Mouse (Mus musculus) thymus, adult 18-20 months (tissue): ENCODE measurements around the gene Kcnk4.
"Not testable (repeated sequence)": the region's sequence is repeated elsewhere in the genome, so short reads cannot be mapped to it uniquely, and the experiment has no call there.

Experiments used
- DNase-seq, 2 experiments: peaks; one replicate each; pipeline ENCODE4 v3.0.0; 2022; ENCODE audit warnings: mixed read lengths in 2 of 2

Kcnk4 gene

DNA sequence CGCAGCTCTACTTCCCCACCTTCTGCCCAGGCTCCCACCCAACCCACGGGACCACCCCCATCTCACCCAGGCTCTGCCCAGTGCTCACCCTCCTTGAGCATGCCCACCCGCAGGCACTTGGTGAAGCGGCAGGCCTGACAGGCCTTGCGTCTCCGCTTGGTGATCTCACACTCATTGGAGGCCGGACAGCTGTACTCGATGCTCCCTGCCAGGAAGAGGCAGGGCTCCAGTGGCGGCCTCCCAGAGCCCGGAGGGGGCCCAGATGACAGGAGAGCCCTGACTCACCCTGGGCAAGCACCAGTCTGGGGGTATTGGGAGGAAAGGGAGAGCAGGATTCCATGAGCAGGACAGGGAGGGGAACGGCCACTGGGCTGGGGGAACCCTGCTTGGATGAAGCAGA is 20.3 kb downstream of the Kcnk4 start:
- no peak for DNase-seq

DNA sequence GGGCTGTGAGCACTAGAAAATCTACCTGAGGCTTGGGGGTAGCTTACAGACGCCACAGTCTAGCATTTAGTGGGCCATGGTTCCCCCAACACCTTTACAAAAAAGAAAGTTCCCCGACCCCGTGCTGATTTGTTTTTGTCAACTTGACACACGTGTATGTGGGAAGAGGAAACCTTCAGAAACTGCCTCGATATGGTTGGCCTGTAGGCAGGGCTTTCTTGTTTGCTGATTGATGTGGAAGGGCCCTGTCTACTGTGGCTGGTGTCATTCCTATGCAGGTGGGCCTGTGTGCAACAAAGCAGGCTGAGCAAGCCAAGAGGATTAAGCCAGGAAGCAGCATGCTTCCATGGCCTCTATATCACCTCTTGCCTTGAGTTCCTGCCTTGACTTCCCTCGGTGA is 21.3 kb downstream of the Kcnk4 start:
- no peak for DNase-seq

DNA sequence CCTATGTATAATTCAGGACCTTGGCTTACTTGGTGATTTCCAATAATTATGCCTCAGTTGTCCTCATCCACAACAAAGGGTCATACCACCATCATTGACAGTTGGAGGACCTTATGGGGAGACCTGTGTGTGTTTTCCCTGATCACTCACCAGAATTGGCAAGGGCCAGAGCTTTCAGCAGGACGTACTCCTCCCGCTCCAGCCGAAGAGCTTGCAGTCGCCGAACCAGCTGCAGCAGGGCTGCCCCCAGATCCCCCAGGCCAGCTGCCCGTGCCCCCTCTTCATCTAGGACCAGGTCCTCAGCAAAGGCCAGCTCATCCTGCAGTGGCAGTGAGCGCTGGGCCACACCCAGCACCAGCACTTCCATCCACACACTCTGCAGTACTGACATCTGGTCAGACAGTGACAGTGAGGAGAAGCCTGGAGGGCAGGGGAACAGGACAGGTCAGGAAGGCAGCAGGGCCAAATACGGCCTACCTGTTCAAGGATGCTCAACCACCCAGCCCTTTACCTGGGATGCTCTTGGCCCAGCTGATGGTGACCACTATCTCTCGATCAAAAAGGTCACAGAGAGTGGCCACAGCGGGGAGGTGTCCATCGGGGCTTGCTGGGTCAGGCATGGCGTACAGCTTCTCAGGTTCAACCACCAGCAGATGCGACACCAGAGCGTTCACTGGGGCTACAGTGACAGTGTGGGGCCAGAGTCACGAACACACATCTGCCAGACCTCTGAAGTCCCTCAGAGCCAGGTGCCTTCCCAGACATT is 21.9 kb downstream of the Kcnk4 start:
- no peak for DNase-seq

DNA sequence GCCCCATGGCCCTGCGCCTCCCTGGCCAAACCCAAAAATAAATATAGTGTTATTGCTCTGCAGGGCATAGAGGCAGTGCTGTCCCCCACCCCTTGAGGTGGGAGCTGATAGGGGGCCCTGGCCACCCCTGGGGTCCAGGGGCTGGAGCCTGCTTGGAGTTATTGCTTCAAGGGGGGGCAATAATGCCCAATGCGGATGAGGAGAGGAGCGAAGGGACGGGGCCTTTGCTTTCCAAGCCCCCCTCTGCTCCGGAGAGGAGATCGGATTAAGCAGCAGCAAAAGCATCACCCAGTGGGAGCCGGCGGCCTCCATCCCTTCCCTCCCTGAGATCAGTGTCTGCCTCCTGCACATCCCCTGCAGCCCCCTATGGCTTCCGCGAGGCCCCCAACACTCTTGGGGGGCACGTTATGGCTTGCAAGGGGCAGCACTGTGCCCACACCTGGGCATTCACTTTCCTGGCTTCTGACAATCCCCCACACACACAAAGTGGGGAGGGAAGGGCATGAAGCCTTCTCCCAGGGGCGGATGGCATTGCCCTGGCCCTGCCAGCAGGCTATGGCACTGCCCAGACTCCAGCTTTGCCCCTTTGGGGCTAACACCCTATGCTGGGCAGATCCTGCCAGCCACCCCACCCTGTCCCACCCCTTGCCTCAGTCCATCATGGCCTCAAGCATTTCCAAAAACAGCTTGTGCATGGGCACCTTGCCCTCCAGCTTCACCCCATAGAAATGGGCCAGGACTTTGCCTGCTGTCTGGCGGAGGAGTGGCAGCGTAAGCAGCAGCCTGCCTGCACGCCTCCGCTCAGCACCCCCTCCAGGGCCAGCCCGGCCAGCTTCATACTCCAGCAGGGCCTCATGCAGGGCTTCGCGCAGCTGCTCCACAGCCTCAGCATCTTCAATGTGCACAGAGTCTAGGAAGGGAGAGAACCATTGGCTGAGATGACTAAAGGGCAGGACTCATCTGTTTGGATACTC is 22.9 kb downstream of the Kcnk4 start:
- DNase-seq: no peak

DNA sequence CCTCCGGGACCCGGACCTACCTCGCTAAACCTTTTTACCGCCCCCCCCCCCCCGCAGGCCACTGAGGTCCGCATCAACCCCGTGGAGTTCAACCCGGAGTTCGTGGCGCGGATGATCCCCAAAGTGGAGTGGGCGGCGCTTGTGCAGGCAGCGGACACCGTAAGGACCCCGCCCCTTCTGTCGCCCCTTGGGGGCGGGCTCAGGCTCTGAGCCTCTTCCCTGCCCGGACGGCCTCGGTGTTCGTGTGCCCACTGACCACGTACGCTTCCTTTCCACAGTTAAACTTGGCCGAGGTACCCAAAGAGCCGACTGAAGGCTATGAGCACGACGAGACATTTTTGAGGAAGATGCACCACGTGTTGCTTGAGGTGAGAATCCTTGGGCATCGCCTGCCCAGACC is 24.0 kb downstream of the Kcnk4 start:
- peak in 1 of 2 experiments; percentile 62 for DNase-seq

DNA sequence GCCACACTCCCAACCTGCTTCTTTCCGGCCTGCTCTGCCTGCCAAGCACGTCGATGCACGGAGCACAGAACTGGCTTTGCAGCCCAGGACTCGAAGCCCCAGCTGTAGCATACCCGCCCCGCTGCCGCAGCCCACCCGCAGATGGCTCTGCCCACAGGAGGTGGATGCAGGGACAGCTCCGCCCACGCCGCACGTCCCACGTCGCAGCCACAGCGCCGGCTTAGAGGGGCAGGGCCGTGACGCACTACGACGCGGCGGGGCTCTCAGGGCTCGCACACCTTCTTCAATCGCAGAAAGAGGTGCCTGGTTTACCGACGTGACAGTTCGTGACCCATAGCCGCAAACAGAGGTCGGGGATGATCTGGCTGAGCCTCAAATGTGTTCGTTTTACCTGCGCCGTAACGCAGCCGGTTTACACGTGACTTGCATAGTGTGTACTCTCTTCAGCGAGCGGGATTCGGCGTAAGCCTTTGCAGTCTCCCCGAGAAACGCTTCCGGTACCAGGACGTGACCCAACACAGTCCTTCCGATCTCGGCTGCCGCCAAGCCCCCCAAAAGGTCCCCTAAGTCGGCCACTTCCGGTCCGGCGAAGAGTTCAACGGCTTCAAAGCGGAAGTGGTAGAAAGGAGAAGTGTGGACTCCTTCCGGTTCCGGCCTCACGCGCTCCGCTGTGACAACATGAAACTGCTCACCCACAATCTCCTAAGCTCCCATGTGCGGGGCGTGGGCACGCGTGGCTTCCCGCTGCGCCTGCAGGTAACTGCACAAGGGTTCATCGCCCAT is 24.6 kb downstream of the Kcnk4 start, which contains the start of the genes Trmt112 and Prdx5:
Gene Trmt112 (plus strand): TSS at position 192 of the 783 bp plus-strand sequence.
Gene Prdx5 (minus strand): TSS at position 600 of the 783 bp plus-strand sequence.
- DNase-seq: peak; percentile 90 to 92

DNA sequence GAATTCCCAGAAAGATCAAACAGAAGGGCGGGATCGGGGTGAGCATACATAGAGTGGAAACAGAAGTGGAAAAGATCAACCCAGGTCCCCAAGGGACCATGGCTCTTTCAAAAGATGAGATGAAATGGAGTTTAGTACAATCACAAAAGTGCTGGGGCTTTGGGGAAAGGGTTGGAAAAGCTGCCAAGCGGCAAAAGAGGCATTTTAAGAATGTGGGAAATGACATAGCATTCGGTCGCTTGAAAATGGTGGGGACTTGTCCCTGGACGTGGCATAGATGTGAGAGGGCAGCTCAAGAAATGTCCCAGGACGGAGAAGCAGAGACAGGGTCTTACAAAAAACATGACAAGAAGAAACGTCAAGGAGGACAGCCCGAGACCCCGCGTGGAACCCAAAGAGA is 25.3 kb downstream of the Kcnk4 start:
- no peak for DNase-seq

DNA sequence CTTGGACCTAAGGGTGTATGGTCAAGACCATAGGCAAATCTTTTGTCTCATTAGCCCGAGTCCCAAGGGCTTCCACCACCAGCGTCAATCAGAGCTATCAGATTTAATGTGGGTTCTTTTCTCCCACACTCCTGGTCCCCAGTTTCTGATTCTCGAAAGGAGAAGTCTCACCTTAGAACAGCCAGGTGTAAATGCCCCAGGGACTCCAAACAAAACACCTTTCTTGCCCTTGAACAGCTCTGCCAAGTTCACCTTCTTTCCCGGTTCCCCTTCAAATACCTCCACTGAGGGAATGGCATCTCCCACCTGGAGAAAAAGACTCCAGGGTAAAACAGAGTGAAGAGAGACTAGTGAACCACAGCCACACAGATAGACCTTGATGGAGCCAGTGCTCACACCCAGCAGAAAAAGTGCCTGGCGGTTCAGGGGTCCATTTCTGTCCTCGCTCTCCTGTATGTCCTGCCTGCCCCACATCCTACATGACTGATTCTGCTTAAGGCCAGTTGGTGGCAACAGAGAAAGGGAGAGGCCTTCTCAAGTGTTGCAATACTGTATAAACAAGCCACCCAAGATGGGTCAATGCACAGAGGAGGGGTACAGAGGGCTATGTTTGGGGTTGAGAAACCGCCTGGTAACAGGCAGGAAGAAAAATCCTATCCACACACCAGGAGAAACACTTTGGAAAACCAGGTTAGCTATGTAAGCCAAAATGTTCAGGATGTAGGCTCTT is 26.3 kb downstream of the Kcnk4 start:
- no peak for DNase-seq

DNA sequence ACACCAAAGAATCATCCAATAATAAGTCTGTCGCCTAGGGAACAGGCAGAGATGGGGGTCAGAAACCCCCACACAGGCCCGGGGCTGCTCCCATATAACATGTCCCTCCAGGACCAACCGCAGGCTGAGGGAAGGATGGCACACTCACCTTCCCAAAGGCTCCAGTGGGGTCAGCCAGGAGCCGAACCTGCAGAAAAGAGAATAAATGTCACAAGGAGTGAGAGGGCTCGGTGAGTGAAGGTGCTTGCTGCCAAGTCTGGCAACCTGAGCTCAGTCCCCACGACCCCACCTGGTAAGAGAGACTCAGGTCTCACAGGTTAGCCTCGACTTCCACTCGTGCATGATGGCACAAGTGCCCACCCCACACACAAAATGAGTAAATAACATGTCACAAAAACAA is 27.2 kb downstream of the Kcnk4 start:
- no peak for DNase-seq

DNA sequence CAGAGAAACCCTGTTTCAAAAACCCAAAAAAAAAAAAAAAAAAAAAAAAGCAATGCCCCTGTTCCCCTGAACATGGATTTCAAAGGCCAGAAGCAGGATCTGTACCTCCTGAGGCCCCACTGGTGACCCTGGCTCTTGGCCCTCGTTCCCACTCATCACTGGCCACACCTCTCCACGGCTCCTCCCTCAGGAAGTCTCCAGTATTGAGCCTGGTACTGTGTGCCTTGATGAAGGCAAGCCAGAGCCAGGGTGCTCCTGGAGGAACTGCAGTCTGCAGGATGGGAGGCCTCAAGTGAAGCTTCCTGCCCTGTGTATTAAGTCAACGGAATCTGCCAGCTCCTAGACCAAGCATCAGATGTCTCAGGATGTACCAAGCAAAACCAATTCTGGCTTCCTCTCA is 28.1 kb downstream of the Kcnk4 start:
- no peak for DNase-seq

DNA sequence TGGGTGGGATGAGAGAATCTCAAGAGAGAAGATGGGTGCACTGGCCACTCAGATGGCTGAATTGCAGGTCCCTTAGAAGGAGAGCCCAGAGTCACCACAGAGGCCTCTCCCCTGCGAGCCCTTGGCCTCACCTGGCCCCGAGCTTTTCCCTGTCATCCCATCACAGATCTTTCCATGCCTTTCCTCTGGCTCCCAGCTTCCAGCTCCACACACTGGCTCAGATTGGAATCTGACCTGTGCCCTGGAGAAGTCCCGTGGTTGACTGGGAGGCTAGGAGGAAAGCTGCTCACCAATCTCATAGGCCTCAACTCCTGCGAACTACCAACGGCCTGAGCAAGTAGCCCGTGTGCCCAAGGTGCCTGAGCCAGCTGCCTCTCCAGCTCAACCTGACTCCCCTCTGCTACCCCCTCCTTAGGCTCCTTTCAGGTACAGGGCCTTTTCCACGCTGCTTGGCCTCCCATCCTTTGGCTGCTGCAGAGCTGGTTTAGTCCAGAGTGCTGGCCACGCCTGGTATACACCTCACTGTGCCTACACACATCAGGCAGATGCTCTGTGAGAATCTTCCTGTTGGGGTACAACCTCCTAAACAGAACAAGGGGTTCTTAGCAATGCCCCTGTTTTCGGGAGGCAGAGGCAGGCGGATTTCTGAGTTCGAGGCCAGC is 28.7 kb downstream of the Kcnk4 start:
- DNase-seq: no peak

DNA sequence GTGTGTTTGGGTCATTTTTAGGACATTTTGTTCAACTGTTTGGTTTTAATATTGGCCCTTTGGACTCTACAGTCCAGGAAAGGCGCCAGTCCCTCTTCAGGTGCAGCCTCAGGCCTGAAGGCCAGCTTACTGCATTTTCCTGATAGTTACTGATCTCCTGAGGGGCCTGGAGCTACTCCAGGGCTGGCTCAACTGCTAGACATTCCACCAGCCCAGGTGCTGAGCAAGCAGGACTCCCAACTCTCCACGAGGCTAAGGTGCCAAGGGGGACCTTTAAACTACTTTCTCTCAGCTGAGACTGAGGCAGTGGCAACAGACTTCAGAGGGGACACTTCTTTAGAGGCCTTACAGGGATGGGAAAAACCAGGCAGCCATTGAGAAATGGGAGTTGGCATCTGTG is 29.5 kb downstream of the Kcnk4 start:
- no peak for DNase-seq

DNA sequence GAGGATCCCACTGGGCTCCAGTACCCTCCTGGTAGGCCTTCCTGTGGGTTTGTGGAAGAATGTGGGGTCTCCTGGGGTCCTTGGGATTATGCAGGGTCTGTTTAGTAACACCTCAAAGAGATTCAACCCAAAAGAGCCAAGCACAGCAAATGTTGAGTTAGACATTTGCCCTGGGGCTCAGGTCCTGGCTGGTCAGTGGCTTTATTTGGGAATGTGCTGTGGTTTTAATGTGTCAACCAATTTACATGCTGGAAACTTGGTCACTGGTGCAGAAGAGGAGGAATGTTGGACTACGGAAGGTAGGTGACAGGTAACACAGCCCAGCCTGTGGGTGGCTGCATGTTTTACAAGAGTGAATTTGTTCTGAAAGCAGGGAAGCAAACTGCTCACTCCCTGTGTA is 31.3 kb downstream of the Kcnk4 start:
- DNase-seq: no peak

DNA sequence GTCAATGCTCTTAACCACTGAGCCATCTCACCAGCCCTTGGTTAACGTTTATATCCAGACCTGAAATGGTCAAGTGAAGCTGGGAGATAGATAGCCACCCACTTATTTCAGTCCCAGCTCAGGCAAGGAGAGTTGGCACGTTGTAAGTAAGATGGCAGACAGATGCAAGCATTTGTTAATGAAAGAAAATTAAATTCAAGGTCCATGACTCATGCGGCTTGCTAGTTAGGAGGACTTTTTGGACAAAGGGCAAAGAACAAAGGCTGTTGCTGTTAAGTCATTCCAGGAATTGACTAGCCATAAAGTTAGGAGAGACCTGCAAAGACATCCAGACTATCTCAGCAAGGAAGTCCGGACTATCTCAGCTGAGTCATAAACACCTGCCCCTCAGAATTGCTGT is 34.7 kb downstream of the Kcnk4 start:
- no peak for DNase-seq

DNA sequence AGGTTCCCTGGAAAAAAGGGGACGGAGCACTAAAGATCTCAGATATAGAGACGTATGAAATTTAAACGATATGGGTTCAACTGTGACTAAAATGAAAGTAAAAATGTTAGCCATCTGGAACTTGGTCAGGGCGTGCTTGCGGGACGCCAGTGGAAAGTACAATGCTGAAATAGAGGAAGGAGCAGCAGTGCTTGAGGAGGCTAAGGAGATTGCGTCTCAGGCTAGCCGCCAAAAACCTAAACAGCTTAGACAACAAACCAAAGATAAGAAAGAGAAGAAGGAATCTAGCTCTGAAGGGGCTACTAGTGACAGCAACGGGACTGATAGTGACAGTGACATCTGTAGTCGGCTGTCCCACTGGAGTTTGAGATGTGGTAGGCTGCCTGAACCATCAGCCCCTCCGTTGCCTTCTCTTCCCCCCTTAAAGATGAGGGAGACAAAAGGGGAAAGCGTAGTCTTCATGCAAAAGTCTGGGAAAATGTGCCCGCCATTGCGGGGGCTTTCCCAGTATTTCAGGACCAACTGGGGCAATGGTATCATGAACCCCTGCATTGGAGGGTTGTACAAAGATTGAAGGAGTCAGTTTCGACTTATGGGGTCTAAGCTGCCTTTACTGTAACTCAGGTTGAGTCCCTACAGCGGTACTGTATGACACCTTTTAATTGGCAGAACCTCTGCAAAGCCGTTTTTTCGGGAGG is 38.6 kb downstream of the Kcnk4 start:
- not testable (repeated sequence) for DNase-seq

DNA sequence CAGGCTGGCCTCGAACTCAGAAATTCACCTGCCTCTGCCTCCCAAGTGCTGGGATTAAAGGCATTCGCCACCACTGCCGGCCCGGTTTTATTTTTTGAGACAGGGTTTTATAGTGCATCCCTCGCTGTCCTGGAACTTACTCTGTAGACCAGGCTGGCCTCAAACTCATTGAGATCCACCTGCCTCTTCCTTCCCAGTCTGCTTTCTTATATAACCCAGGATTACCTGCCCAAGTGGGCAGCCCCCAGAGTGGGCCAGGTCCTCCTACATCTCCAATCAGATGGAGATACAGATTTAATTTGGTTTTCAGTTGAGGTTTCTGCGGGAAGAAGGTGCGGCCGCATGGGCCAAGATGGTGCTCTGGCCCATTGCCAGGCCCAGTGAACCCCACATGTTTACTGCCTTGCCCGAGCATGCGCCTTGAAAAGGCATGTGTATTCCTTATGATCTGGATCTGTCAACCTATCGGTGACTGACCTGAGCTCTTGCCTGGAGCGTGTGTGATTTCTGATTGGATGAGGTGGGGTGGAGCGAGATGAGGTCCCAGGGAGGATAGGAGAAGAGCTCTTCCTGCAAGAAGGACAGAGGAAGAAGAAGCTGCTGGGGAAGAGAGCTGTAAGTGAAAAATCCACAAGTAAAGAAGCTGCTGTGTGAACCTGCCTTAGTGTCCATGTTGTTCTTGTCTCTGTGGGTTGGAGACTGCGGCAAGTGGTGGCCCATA is 40.4 kb downstream of the Kcnk4 start:
- DNase-seq: no peak

DNA sequence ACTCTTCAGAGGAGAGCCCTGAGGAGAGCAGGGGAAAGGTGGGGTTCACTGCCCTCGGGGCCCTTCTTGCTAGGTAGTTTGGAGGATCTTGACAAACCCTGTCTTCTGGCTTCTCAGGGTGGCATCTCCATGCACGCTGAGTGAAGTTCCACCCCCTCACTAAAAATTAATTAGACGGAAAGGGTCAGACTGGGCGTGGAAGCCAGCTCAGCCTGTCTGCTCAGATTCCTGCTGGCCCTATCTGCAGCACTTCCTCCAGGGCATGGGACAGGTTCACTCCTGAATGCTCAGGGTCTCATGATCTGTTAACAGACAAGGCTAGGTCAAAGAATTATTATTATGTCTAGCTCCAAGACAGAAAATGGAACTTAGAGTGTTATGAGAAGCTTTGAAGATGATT is 41.8 kb downstream of the Kcnk4 start:
- no peak for DNase-seq

DNA sequence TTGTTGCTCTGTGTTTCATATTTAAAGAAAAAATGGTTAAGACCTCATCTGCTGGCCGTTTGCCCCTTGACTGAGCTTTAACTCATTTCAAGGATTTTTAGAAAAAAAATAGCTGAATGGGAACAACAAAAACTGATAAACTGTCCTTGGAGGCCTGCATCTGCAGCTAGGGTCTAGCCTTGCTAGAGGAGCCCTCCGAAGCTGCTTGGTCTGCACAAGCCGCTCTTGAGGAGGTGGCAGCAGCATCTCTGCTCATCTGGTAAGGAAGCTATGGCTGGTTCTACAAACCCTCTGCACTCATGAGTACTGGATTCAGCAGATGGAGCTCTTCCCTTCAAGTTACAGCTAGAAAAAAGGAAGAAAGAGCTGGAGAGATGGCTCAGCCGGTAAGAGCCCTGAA is 56.4 kb downstream of the Kcnk4 start:
- DNase-seq: no peak

DNA sequence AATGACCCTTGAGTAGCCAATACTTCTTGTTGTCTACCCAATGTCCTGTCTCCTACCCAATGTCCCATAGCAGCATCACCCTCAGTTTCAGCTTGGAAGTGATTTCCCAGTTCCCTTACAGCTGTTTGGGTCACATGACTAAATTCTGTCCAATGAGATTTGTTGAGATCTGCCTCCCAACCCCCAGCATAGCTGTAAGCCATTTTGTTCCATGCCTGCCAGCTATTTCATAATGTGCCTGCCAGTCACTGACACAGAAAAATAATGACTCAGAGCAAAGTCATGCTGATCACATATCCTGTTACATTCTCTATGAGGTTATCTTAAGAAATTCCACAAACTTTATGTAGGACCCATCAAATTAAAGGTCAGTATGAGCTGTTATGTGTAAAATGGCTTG is 57.5 kb downstream of the Kcnk4 start:
- no peak for DNase-seq

DNA sequence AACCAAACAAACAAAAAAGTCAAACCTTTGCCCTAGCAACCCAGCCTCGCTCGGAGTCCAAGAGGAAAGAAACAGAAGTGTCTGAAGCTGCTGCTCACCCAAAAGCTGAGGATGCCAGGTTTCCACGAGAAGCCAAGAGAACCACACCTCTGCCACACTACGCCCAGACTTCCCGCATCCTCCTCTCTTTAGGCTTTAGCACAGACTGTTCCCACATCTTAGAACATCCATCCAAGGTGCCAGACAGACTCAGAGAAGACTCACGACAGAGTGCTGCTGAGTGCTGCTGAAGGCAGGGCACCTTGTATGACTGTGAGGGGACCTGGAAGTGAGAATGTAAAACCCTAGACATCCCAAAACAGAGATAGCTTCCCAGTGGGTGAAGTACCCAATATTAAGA is 58.5 kb downstream of the Kcnk4 start:
- DNase-seq: no peak
